Mouse (Mus musculus): ENCODE data around the gene Dnajc22. TPM values are rescaled to one million over a fixed set of nuclear protein-coding genes. Genes with fewer than 3 reads are reported as not detected.

Gene Dnajc22
- polyA plus RNA-seq, 1 experiment from 2014 or later: 0.50 TPM

GRCm38 (mm10) chr15:99113396-99113975 is 20.5 kb downstream of the Dnajc22 start:
- no peaks in the 10 kb centered on the region for H3K27me3 ChIP-seq (replicated peaks; ENCODE audit: insufficient read depth, low read length)
- H3K4me3 ChIP-seq (ENCODE audit: low read depth, low read length): no peak overlapping the region
- 7% methylated on average over 9 of the region's 9 CpGs for whole genome bisulfite sequencing
- H3K9ac ChIP-seq (replicated peaks; ENCODE audit: low read depth): no peak overlapping the region
- H3K4me2 ChIP-seq (replicated peaks; ENCODE audit: low read depth, low read length): no peak overlapping the region
- no peak for TF ChIP-seq EP300 (IDR thresholded peaks at IDR 0.05)
- peak; percentile 66 for TF ChIP-seq CTCF (IDR thresholded peaks at IDR 0.05)
- H3K9me3 ChIP-seq (ENCODE audit: low read length): no peaks in the 10 kb centered on the region
- ATAC-seq (no peak), DNase-seq (ENCODE audit: low spot score) (no peak)
- no peaks in the 10 kb centered on the region for H3K36me3 ChIP-seq (ENCODE audit: insufficient read depth, low read length)
- no peak overlapping the region for H3K27ac ChIP-seq (ENCODE audit: low read length)
- H3K4me1 ChIP-seq (ENCODE audit: insufficient read depth, low read depth, low read length): no peaks in the 10 kb centered on the region

GRCm38 (mm10) chr15:99114312-99115064 is 21.5 kb downstream of the Dnajc22 start:
- 48% methylated on average over 14 of the region's 14 CpGs for WGBS
- TF ChIP-seq CTCF (IDR thresholded peaks at IDR 0.05) (no peak), EP300 (IDR thresholded peaks at IDR 0.05) (no peak)
- Histone ChIP-seq H3K27me3 (replicated peaks; ENCODE audit: insufficient read depth, low read length) (no peaks in the 10 kb centered on the region), H3K4me3 (ENCODE audit: low read depth, low read length) (no peak overlapping the region), H3K36me3 (ENCODE audit: insufficient read depth, low read length) (no peaks in the 10 kb centered on the region), H3K4me1 (ENCODE audit: insufficient read depth, low read depth, low read length) (no peaks in the 10 kb centered on the region), H3K9me3 (ENCODE audit: low read length) (no peaks in the 10 kb centered on the region), H3K27ac (ENCODE audit: low read length) (no peak overlapping the region), H3K9ac (replicated peaks; ENCODE audit: low read depth) (no peak overlapping the region), H3K4me2 (replicated peaks; ENCODE audit: low read depth, low read length) (no peak overlapping the region)
- DNase-seq (ENCODE audit: low spot score): no peak
- ATAC-seq: no peak

- DNase-seq (ENCODE audit: low spot score) (no peak), ATAC-seq (no peak)
- WGBS: 77% methylated on average over 7 of the region's 7 CpGs
- no peak for TF ChIP-seq CTCF (IDR thresholded peaks at IDR 0.05)
- TF ChIP-seq EP300 (IDR thresholded peaks at IDR 0.05): no peak
- no peak overlapping the region for H3K9ac ChIP-seq (replicated peaks; ENCODE audit: low read depth)
- no peaks in the 10 kb centered on the region for H3K9me3 ChIP-seq (ENCODE audit: low read length)
- H3K27me3 ChIP-seq (replicated peaks; ENCODE audit: insufficient read depth, low read length): no peaks in the 10 kb centered on the region
- no peaks in the 10 kb centered on the region for H3K36me3 ChIP-seq (ENCODE audit: insufficient read depth, low read length)
- H3K4me3 ChIP-seq (ENCODE audit: low read depth, low read length): no peak overlapping the region
- H3K27ac ChIP-seq (ENCODE audit: low read length): no peak overlapping the region
- H3K4me2 ChIP-seq (replicated peaks; ENCODE audit: low read depth, low read length): no peak overlapping the region
- H3K4me1 ChIP-seq (ENCODE audit: insufficient read depth, low read depth, low read length): no peaks in the 10 kb centered on the region
These were observed 22.1 kb downstream of the Dnajc22 start for GRCm38 (mm10) chr15:99115065-99115423.

GRCm38 (mm10) chr15:99116539-99116938 is 23.6 kb downstream of the Dnajc22 start:
- peak; percentile 43; the same call in 1 of the 2 replicates for ATAC-seq
- Histone ChIP-seq H3K4me3 (ENCODE audit: low read depth, low read length) (no peak overlapping the region), H3K4me2 (replicated peaks; ENCODE audit: low read depth, low read length) (no peak overlapping the region), H3K9me3 (ENCODE audit: low read length) (no peaks in the 10 kb centered on the region), H3K27ac (ENCODE audit: low read length) (no peak overlapping the region), H3K9ac (replicated peaks; ENCODE audit: low read depth) (no peak overlapping the region), H3K36me3 (ENCODE audit: insufficient read depth, low read length) (no peaks in the 10 kb centered on the region), H3K27me3 (replicated peaks; ENCODE audit: insufficient read depth, low read length) (no peaks in the 10 kb centered on the region), H3K4me1 (ENCODE audit: insufficient read depth, low read depth, low read length) (no peaks in the 10 kb centered on the region)
- no peak for DNase-seq (ENCODE audit: low spot score)
- TF ChIP-seq EP300 (IDR thresholded peaks at IDR 0.05) (no peak), CTCF (IDR thresholded peaks at IDR 0.05) (no peak)
- WGBS: 44% methylated on average over 11 of the region's 11 CpGs

GRCm38 (mm10) chr15:99120814-99121213 is 27.8 kb downstream of the Dnajc22 start:
- ATAC-seq: no peak
- WGBS: 14% methylated on average over 11 of the region's 11 CpGs

GRCm38 (mm10) chr15:99122642-99123041 is 29.7 kb downstream of the Dnajc22 start:
- Histone ChIP-seq H3K4me1 (ENCODE audit: insufficient read depth, low read depth, low read length) (no peaks in the 10 kb centered on the region), H3K4me2 (replicated peaks; ENCODE audit: low read depth, low read length) (no peak overlapping the region), H3K9ac (replicated peaks; ENCODE audit: low read depth) (no peak overlapping the region), H3K27me3 (replicated peaks; ENCODE audit: insufficient read depth, low read length) (no peaks in the 10 kb centered on the region), H3K27ac (ENCODE audit: low read length) (no peak overlapping the region), H3K9me3 (ENCODE audit: low read length) (no peaks in the 10 kb centered on the region), H3K4me3 (ENCODE audit: low read depth, low read length) (no peak overlapping the region), H3K36me3 (ENCODE audit: insufficient read depth, low read length) (no peaks in the 10 kb centered on the region)
- TF ChIP-seq CTCF (IDR thresholded peaks at IDR 0.05) (no peak), EP300 (IDR thresholded peaks at IDR 0.05) (no peak)
- no peak for ATAC-seq
- WGBS: 58% methylated on average over 2 of the region's 2 CpGs
- DNase-seq (ENCODE audit: low spot score): peak; percentile 76

More at GRCm38 (mm10) chr15:99120814-99121213, 27.8 kb downstream of the Dnajc22 start:
- no peak overlapping the region for H3K4me2 ChIP-seq (replicated peaks; ENCODE audit: low read depth, low read length)
- H3K9me3 ChIP-seq (ENCODE audit: low read length): no peaks in the 10 kb centered on the region
- no peaks in the 10 kb centered on the region for H3K27me3 ChIP-seq (replicated peaks; ENCODE audit: insufficient read depth, low read length)
- TF ChIP-seq CTCF (IDR thresholded peaks at IDR 0.05) (no peak), EP300 (IDR thresholded peaks at IDR 0.05) (no peak)
- H3K36me3 ChIP-seq (ENCODE audit: insufficient read depth, low read length): no peaks in the 10 kb centered on the region
- H3K9ac ChIP-seq (replicated peaks; ENCODE audit: low read depth): no peak overlapping the region
- no peak overlapping the region for H3K4me3 ChIP-seq (ENCODE audit: low read depth, low read length)
- no peak overlapping the region for H3K27ac ChIP-seq (ENCODE audit: low read length)
- no peak for DNase-seq (ENCODE audit: low spot score)
- no peaks in the 10 kb centered on the region for H3K4me1 ChIP-seq (ENCODE audit: insufficient read depth, low read depth, low read length)
